Mouse (Mus musculus): Measurements from ENCODE around the gene Gm10719.
"Not testable (repeated sequence)": the region's sequence is repeated elsewhere in the genome, so short reads cannot be mapped to it uniquely, and the experiment has no call there.

The Gm10719 gene

GRCm38 (mm10) chr9:3025653-3026052 is 8.4 kb downstream of the Gm10719 start:
- not testable (repeated sequence) for DNase-seq (ENCODE audit: low read depth, low spot score)

DNA sequence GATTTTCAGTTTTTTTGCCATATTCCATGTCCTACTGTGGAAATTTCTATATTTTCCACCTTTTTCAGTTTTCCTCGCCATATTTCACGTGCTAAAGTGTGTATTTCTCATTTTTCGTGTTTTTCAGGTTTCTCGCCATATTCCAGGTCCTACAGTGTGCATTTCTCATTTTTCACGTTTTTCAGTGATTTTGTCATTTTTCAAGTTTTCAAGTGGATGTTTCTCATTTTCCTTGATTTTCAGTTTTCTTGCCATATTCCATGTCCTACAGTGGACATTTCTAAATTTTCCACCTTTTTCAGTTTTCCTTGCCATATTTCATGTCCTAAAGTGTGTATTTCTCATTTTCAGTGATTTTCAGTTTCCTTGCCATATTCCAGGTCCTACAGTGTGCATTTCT is 8.9 kb downstream of the Gm10719 start:
- not testable (repeated sequence) for DNase-seq (ENCODE audit: low read depth, low spot score)

DNA sequence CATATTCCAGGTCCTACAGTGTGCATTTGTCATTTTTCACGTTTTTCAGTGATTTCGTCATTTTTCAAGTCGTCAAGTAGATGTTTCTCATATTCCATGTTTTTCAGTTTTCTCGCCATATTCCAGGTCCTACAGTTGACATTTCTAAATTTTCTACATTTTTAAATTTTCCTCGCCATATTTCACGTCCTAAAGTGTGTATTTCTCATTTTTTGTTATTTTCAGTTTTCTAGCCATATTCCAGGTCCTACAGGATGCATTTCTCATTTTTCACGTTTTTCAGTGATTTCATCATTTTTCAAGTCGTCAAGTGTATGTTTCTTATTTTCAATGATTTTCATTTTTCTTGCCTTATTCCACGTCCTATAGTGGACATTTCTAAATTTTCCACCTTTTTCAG is 9.5 kb downstream of the Gm10719 start:
- DNase-seq (ENCODE audit: low read depth, low spot score), result not testable (repeated sequence)

DNA sequence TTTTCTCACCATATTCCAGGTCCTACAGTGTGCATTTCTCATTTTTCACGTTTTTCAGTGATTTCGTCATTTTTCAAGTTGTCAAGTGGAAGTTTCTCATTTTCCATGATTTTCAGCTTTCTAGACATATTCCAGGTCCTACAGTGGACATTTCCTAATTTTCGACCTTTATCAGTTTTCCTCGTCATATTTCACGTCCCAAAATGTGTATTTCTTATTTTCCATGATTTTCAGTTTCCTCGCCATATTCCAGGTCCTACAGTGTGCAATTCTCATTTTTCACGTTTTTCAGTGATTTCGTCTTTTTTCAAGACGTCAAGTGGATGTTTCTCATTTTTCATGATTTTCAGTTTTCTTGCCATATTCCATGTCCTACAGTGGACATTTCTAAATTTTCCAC is 10.0 kb downstream of the Gm10719 start:
- peak; percentile 58 for DNase-seq (ENCODE audit: low read depth, low spot score)

DNA sequence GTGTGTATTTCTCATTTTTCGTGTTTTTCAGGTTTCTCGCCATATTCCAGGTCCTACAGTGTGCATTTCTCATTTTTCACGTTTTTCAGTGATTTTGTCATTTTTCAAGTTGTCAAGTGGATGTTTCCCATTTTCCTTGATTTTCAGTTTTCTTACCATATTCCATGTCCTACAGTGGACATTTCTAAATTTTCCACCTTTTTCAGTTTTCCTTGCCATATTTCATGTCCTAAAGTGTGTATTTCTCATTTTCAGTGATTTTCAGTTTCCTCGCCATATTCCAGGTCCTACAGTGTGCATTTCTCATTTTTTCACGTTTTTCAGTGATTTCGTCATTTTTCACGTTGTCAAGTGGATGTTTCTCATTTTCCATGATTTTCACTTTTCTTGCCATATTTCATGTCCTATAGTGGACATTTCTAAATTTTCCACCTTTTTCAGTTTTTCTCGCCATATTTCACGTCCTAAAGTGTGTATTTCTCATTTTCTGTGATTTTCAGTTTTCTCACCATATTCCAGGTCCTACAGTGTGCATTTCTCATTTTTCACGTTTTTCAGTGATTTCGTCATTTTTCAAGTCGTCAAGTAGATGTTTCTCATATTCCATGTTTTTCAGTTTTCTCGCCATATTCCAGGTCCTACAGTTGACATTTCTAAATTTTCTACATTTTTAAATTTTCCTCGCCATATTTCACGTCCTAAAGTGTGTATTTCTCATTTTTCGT is 12.2 kb downstream of the Gm10719 start:
- DNase-seq (ENCODE audit: low read depth, low spot score), result not testable (repeated sequence)

DNA sequence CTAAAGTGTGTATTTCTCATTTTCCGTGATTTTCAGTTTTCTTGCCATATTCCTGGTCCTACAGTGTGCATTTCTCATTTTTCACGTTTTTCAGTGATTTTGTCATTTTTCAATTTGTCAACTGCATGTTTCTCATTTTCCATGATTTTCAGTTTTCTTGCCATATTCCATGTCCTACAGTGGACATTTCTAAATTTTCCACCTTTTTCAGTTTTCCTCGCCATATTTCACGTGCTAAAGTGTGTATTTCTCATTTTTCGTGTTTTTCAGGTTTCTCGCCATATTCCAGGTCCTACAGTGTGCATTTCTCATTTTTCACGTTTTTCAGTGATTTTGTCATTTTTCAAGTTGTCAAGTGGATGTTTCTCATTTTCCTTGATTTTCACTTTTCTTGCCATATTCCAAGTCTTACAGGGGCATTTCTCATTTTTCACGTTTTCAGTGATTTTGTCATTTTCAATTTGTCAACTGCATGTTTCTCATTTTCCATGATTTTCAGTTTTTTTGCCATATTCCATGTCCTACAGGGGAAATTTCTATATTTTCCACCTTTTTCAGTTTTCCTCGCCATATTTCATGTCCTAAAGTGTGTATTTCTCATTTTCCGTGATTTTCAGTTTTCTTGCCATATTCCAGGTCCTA is 13.6 kb downstream of the Gm10719 start:
- peak; percentile 91 for DNase-seq (ENCODE audit: low read depth, low spot score)

- not testable (repeated sequence) for DNase-seq (ENCODE audit: low read depth, low spot score)
Observed at GRCm38 (mm10) chr9:3034299-3034698, 17.1 kb downstream of the Gm10719 start, which contains the start of gene Gm17535. Gm17535 (plus strand) TSS chr9:3034599.

GRCm38 (mm10) chr9:3036577-3036976 is 19.4 kb downstream of the Gm10719 start, which contains the start of gene Gm10715:
Gm10715 (plus strand) TSS chr9:3036877.
- not testable (repeated sequence) for DNase-seq (ENCODE audit: low read depth, low spot score)

- peak; percentile 13 for DNase-seq (ENCODE audit: low read depth, low spot score)
Observed at GRCm38 (mm10) chr9:3038161-3038560, 21.0 kb downstream of the Gm10719 start.
